Comparison of ENCODE assay signal across 24 mouse cellular contexts in genomic region chr8:86593099-86593498, GRCm38 (mm10). TPM values are rescaled to one million over a fixed set of nuclear protein-coding genes. Genes with fewer than 3 reads are reported as not detected.
A peak's percentile ranks its signal among the peaks of the same experiment; 100 is the strongest.
DNase-seq lines count a peak whose midpoint lies in the region; ATAC-seq and TF ChIP-seq lines count a peak whose summit lies in the region.
"Had no signal": no experiment of that assay in that cellular context is flagged by ENCODE, and none has a peak within 500 bp of the region (broad histone marks: within the 10 kb centered on the region; RNA-seq: fewer than 3 reads in every experiment).

No protein-coding gene starts in this region.

- H3K4me2 ChIP-seq in liver, embryonic 12.5 days = no peak overlapping the region
- H3K4me2 ChIP-seq in intestine, postnatal 0 days (replicated peaks; ENCODE audit: low read depth) = peak overlapping the region; percentile 43
- H3K4me2 ChIP-seq in midbrain, postnatal 0 days (ENCODE audit: low read depth, low read length, poor library complexity, severe bottlenecking) = no peak overlapping the region
- H3K4me2 ChIP-seq: embryonic facial prominence, embryonic 13.5 days; forebrain, embryonic 12.5 days; heart, embryonic 11.5 days; hindbrain, embryonic 14.5 days had no signal

- no peaks in the 10 kb centered on the region for H3K9me3 ChIP-seq in liver, embryonic 12.5 days (replicated peaks)
- no peaks in the 10 kb centered on the region for H3K9me3 ChIP-seq in intestine, postnatal 0 days (ENCODE audit: control insufficient read depth)
- no peaks in the 10 kb centered on the region for H3K9me3 ChIP-seq in midbrain, postnatal 0 days (ENCODE audit: low read length)
- H3K9me3 ChIP-seq: embryonic facial prominence, embryonic 13.5 days; forebrain, embryonic 12.5 days; hindbrain, embryonic 10.5 days had no signal

- no peaks in the 10 kb centered on the region; the same call in 1 of the 2 replicates for H3K27me3 ChIP-seq in liver, embryonic 12.5 days (replicated peaks)
- no peaks in the 10 kb centered on the region for H3K27me3 ChIP-seq in intestine, postnatal 0 days (replicated peaks; ENCODE audit: control insufficient read depth, insufficient read depth, low read length)
- H3K27me3 ChIP-seq in small intestine, adult 2 months (ENCODE audit: control insufficient read depth, insufficient read depth, low read length) = no peaks in the 10 kb centered on the region
- no peaks in the 10 kb centered on the region for H3K27me3 ChIP-seq in midbrain, postnatal 0 days (ENCODE audit: insufficient read depth, low read length)
- H3K27me3 ChIP-seq in kidney, adult 2 months (replicated peaks; ENCODE audit: control insufficient read depth, insufficient read depth, low read length) = no peaks in the 10 kb centered on the region
- H3K27me3 ChIP-seq: embryonic facial prominence, embryonic 13.5 days; forebrain, embryonic 12.5 days had no signal

- TF ChIP-seq CTCF in intestine, postnatal 0 days (IDR thresholded peaks at IDR 0.05; ENCODE audit: low read depth) = no peak
- TF ChIP-seq CTCF in small intestine, adult 2 months (IDR thresholded peaks at IDR 0.05; ENCODE audit: extremely low read depth, insufficient read length, insufficient replicate concordance, low read depth, low read length) = no peak
- no peak for TF ChIP-seq CTCF in midbrain, postnatal 0 days (IDR thresholded peaks at IDR 0.05)
- no peak for TF ChIP-seq CTCF in kidney, adult 2 months (conservative IDR thresholded peaks at IDR 0.05; ENCODE audit: insufficient read depth, insufficient read length, low read depth, low read length)

- no peak overlapping the region for H3K4me3 ChIP-seq in liver, embryonic 12.5 days
- H3K4me3 ChIP-seq in intestine, postnatal 0 days (ENCODE audit: low read depth, low read length) = no peak overlapping the region
- no peak overlapping the region for H3K4me3 ChIP-seq in small intestine, adult 2 months (ENCODE audit: low read depth, low read length)
- no peak overlapping the region for H3K4me3 ChIP-seq in midbrain, postnatal 0 days (ENCODE audit: low read depth, low read length)
- H3K4me3 ChIP-seq in kidney, adult 2 months (ENCODE audit: insufficient read depth, low read depth, low read length) = no peak overlapping the region
- H3K4me3 ChIP-seq: embryonic facial prominence, embryonic 13.5 days; forebrain, embryonic 12.5 days; heart, adult 2 months; hindbrain, embryonic 10.5 days had no signal

- no peaks in the 10 kb centered on the region for H3K36me3 ChIP-seq in liver, embryonic 12.5 days
- no peaks in the 10 kb centered on the region for H3K36me3 ChIP-seq in intestine, postnatal 0 days (ENCODE audit: control insufficient read depth, insufficient read depth)
- H3K36me3 ChIP-seq in small intestine, adult 2 months (ENCODE audit: control insufficient read depth, insufficient read depth, low read length) = no peaks in the 10 kb centered on the region
- no peaks in the 10 kb centered on the region for H3K36me3 ChIP-seq in midbrain, postnatal 0 days (ENCODE audit: insufficient read depth, low read length)
- H3K36me3 ChIP-seq in kidney, adult 2 months (ENCODE audit: control insufficient read depth, insufficient read depth, low read length) = no peaks in the 10 kb centered on the region
- H3K36me3 ChIP-seq: embryonic facial prominence, embryonic 13.5 days; forebrain, embryonic 12.5 days; hindbrain, embryonic 10.5 days had no signal

- TF ChIP-seq POLR2A in small intestine, adult 2 months (IDR thresholded peaks at IDR 0.05; ENCODE audit: low read depth, low read length) = no peak
- no peak for TF ChIP-seq POLR2A in kidney, adult 2 months (IDR thresholded peaks at IDR 0.05; ENCODE audit: low read depth, low read length)

- H3K27ac ChIP-seq in liver, embryonic 12.5 days = no peak overlapping the region
- no peak overlapping the region for H3K27ac ChIP-seq in intestine, postnatal 0 days (ENCODE audit: low read depth, low read length)
- peak overlapping the region; percentile 73 for H3K27ac ChIP-seq in small intestine, adult 2 months (ENCODE audit: insufficient read depth, low read depth, low read length)
- no peak overlapping the region for H3K27ac ChIP-seq in midbrain, postnatal 0 days (ENCODE audit: low read depth, low read length)
- H3K27ac ChIP-seq in kidney, adult 2 months (ENCODE audit: insufficient read depth, low read depth, low read length) = no peak overlapping the region
- H3K27ac ChIP-seq: embryonic facial prominence, embryonic 13.5 days; forebrain, embryonic 12.5 days; heart, adult 2 months; hindbrain, embryonic 10.5 days; hindbrain, embryonic 14.5 days had no signal

- no peak overlapping the region for H3K9ac ChIP-seq in liver, embryonic 12.5 days
- H3K9ac ChIP-seq in intestine, postnatal 0 days (ENCODE audit: low read depth, low read length) = no peak overlapping the region
- H3K9ac ChIP-seq in midbrain, postnatal 0 days (replicated peaks; ENCODE audit: low read length, poor library complexity, severe bottlenecking) = no peak overlapping the region
- H3K9ac ChIP-seq: embryonic facial prominence, embryonic 13.5 days; forebrain, embryonic 12.5 days; forebrain, postnatal 0 days; hindbrain, embryonic 14.5 days had no signal

- H3K4me1 ChIP-seq in liver, embryonic 12.5 days = peaks cover 5% of the 10 kb centered on the region; the same call in 1 of the 2 replicates
- 0 out of 2 replicates have a peak, but pooled peaks cover 3% of the 10 kb centered on the region for H3K4me1 ChIP-seq in intestine, postnatal 0 days (replicated peaks; ENCODE audit: control insufficient read depth, insufficient read depth, low read length)
- H3K4me1 ChIP-seq in small intestine, adult 2 months (ENCODE audit: control insufficient read depth, insufficient read depth, insufficient read length, low read length) = peaks cover 14% of the 10 kb centered on the region
- H3K4me1 ChIP-seq in midbrain, postnatal 0 days (ENCODE audit: insufficient read depth, low read length) = no peaks in the 10 kb centered on the region
- peaks cover 19% of the 10 kb centered on the region; the same call in 1 of the 2 replicates for H3K4me1 ChIP-seq in kidney, adult 2 months (ENCODE audit: control insufficient read depth, insufficient read depth, low read length)
- H3K4me1 ChIP-seq: embryonic facial prominence, embryonic 13.5 days; forebrain, embryonic 12.5 days; hindbrain, embryonic 10.5 days had no signal

- no peak for ATAC-seq in liver, embryonic 12.5 days
- no peak for ATAC-seq in intestine, postnatal 0 days
- no peak for ATAC-seq in midbrain, postnatal 0 days (ENCODE audit: low FRiP score)
- ATAC-seq: activated CD4-positive, CD25-positive, alpha-beta regulatory T cell, adult 4 months; forebrain, postnatal 0 days had no signal

- 47% methylated on average over 10 of the region's 10 CpGs for WGBS in liver, embryonic 12.5 days (ENCODE audit: insufficient replicate concordance)
- 19% methylated on average over 10 of the region's 10 CpGs for WGBS in intestine, postnatal 0 days
- 13% methylated on average over 10 of the region's 10 CpGs for WGBS in small intestine, adult 2 months
- 73% methylated on average over 10 of the region's 10 CpGs for WGBS in midbrain, postnatal 0 days
- WGBS in kidney, adult 2 months = 65% methylated on average over 10 of the region's 10 CpGs

- DNase-seq in liver = peak; percentile 11
- DNase-seq in R1 (ENCODE audit: low read depth, low spot score) = peak; percentile 25
- no peak for DNase-seq in frontal cortex, postnatal 25 days (ENCODE audit: low spot score in 2 of 2)
- no peak for DNase-seq in midbrain, postnatal 0 days (ENCODE audit: low spot score)
- no peak for DNase-seq in kidney, adult 2 months
- DNase-seq: adrenal gland, adult 2 months; adrenal gland, postnatal 25 days; cerebellum, adult 18-20 months; cerebellum, adult 9-11 months; cerebellum, postnatal 36 days; forebrain, postnatal 0 days; gastrocnemius, postnatal 10 days; heart, adult 2 months had no signal

RNA-seq across cellular contexts. Expression of gene Abcc12, which starts 12.6 kb away (rescaled TPM):
- polyA plus RNA-seq in liver, embryonic 12.5 days (2016; fragmentation: Nextera tagmentation; extraction: Ambion mirVana) = not detected in 2 replicates
- 0.07 TPM in 1 of 2 replicates, not detected in the other for polyA plus RNA-seq in intestine, postnatal 0 days (2015; fragmentation: Nextera tagmentation; extraction: Ambion mirVana)
- 0.03 TPM in 1 of 2 replicates, not detected in the other for polyA plus RNA-seq in small intestine, adult 2 months (2012; rRNA removed)
- 0.11 and 0.61 TPM in 2 replicates for total RNA-seq in midbrain, postnatal 0 days (2014; rRNA removed)
- polyA plus RNA-seq in midbrain, postnatal 0 days (2015; fragmentation: Nextera tagmentation; extraction: Ambion mirVana) = 0.12 and 0.18 TPM in 2 replicates
- polyA plus RNA-seq in kidney, adult 2 months (2012; rRNA removed) = 0.01 and 0.03 TPM in 2 replicates
- total RNA-seq: adrenal gland, adult 2 months; adrenal gland, postnatal 25 days; heart, adult 2 months; heart, postnatal 25 days had no signal
- polyA plus RNA-seq: activated CD4-positive, CD25-positive, alpha-beta regulatory T cell, adult 4 months; C2C12; forebrain, embryonic 12.5 days; heart, embryonic 11.5 days had no signal

RNA-seq across cellular contexts. Expression of gene Lonp2, which starts 30.7 kb away (rescaled TPM):
- 40.1 and 42.8 TPM in 2 replicates for polyA plus RNA-seq in liver, embryonic 12.5 days (2016; fragmentation: Nextera tagmentation; extraction: Ambion mirVana)
- polyA plus RNA-seq in intestine, postnatal 0 days (2015; fragmentation: Nextera tagmentation; extraction: Ambion mirVana) = 53.5 and 56.7 TPM in 2 replicates
- 23.8 and 59.5 TPM in 2 replicates for polyA plus RNA-seq in small intestine, adult 2 months (2012; rRNA removed)
- 51.2 and 55.2 TPM in 2 replicates for total RNA-seq in midbrain, postnatal 0 days (2014; rRNA removed)
- polyA plus RNA-seq in midbrain, postnatal 0 days (2015; fragmentation: Nextera tagmentation; extraction: Ambion mirVana) = 62.5 TPM in 2 replicates
- polyA plus RNA-seq in kidney, adult 2 months (2012; rRNA removed) = 82.9 and 87.1 TPM in 2 replicates

Comparison
In these comparisons a context has a peak if more than half of its experiments do, and no peak if none do; other contexts are left out.
1. DNase-seq: peak in liver (single experiment) and R1 (single experiment); none in frontal cortex, postnatal 25 days (0 of 2), midbrain, postnatal 0 days (single experiment) and kidney, adult 2 months (single experiment).